Mouse (Mus musculus) thymus, adult 2 months (tissue): ENCODE results near the gene Cdh15. TPM values are rescaled to one million over a fixed set of nuclear protein-coding genes. Genes with fewer than 3 reads are reported as not detected.
A peak's percentile ranks its signal among the peaks of the same experiment; 100 is the strongest.

Source experiments
- DNase-seq: peaks from one replicate; pipeline ENCODE4 v3.0.0; 2021
- H3K27ac ChIP-seq: fragments of 200-500 bp; 2 replicates; pipeline ENCODE4 v1.5.1; 2012; ENCODE audit warnings: low read length, control low read depth; ENCODE audit not compliant: control insufficient read depth, insufficient read depth
- H3K27me3 ChIP-seq: fragments of 200-500 bp; 2 replicates; pipeline ENCODE4 v1.6.1; 2012; ENCODE audit warnings: mild to moderate bottlenecking, low read length, moderate library complexity, mixed read lengths; ENCODE audit not compliant: control insufficient read depth, insufficient read depth
- H3K36me3 ChIP-seq: fragments of 200-500 bp; 2 replicates; pipeline ENCODE4 v1.6.1; 2012; ENCODE audit warnings: mild to moderate bottlenecking, low read length, moderate library complexity; ENCODE audit not compliant: control insufficient read depth, insufficient read depth
- H3K4me1 ChIP-seq: fragments of 200-500 bp; replicated peaks from 2 replicates; pipeline ENCODE4 v1.6.1; 2012; ENCODE audit warnings: low read length; ENCODE audit not compliant: control insufficient read depth, insufficient read depth
- H3K4me3 ChIP-seq: fragments of 200-500 bp; 2 replicates; pipeline ENCODE4 v1.5.1; 2012; ENCODE audit warnings: mild to moderate bottlenecking, low read length, control low read depth, moderate library complexity; ENCODE audit not compliant: control insufficient read depth, insufficient read depth
- CTCF ChIP-seq: fragments of 200-500 bp; IDR thresholded peaks from 2 replicates; pipeline ENCODE4 v1.5.1; 2012; ENCODE audit warnings: mild to moderate bottlenecking, control low read depth, low read length, moderate library complexity, borderline replicate concordance; ENCODE audit not compliant: control insufficient read depth, poor library complexity, insufficient read depth; ENCODE audit errors: extremely low read depth
- POLR2A ChIP-seq: fragments of 200-500 bp; IDR thresholded peaks from 2 replicates; pipeline ENCODE4 v1.6.1; 2012; ENCODE audit warnings: mild to moderate bottlenecking, low read length, control low read depth, moderate library complexity; ENCODE audit not compliant: control insufficient read depth, poor library complexity, insufficient read depth; ENCODE audit errors: extremely low read depth
- WGBS: fragments of 180-500 bp; shearing (Covaris S2); methylation state at CpG from one replicate; pipeline ENCODE4 v1.1.7; 2018; 5-methylcytosine and 5-hydroxymethylcytosine counted together
- polyA plus RNA-seq: library from polyadenylated mRNA; depleted of rRNA; stranded (reverse); fragments of >200 nt; gene quantifications from 2 replicates; pipeline ENCODE4 v1.2.3, GENCODE M21; 2012; rRNA removed

Gene Cdh15
- polyA plus RNA-seq, 1 experiment: 0.11 TPM

GRCm38 (mm10) chr8:122906463-122907021 lies 58.8 kb downstream of the Cdh15 start:
- no peaks in the 10 kb centered on the region for H3K27me3 ChIP-seq
- DNase-seq: peak; percentile 84
- no peak for TF ChIP-seq CTCF
- TF ChIP-seq POLR2A: no peak
- H3K36me3 ChIP-seq: peaks cover 15% of the 10 kb centered on the region
- no peaks in the 10 kb centered on the region for H3K4me1 ChIP-seq
- no peak overlapping the region for H3K4me3 ChIP-seq
- no peak overlapping the region for H3K27ac ChIP-seq
- 25% methylated on average over 6 of the region's 6 CpGs for WGBS

GRCm38 (mm10) chr8:122912150-122912549 lies 64.4 kb downstream of the Cdh15 start:
- no peak for DNase-seq
- no peak overlapping the region for H3K4me3 ChIP-seq
- no peak overlapping the region for H3K27ac ChIP-seq
- 19% methylated on average over 3 of the region's 3 CpGs for WGBS
- peaks cover 18% of the 10 kb centered on the region for H3K4me1 ChIP-seq
- TF ChIP-seq POLR2A (no peak), CTCF (no peak)
- H3K36me3 ChIP-seq: peaks cover 24% of the 10 kb centered on the region
- H3K27me3 ChIP-seq: no peaks in the 10 kb centered on the region

GRCm38 (mm10) chr8:122912871-122913270 lies 65.1 kb downstream of the Cdh15 start:
- 91% methylated on average over 4 of the region's 4 CpGs for WGBS
- DNase-seq: no peak
- H3K36me3 ChIP-seq: peaks cover 17% of the 10 kb centered on the region
- no peak overlapping the region for H3K4me3 ChIP-seq
- no peak overlapping the region for H3K27ac ChIP-seq
- H3K4me1 ChIP-seq: peaks cover 25% of the 10 kb centered on the region
- TF ChIP-seq CTCF (no peak), POLR2A (no peak)
- no peaks in the 10 kb centered on the region for H3K27me3 ChIP-seq

GRCm38 (mm10) chr8:122916766-122917165 lies 69.0 kb downstream of the Cdh15 start:
- Histone ChIP-seq H3K4me1 (peaks cover 47% of the 10 kb centered on the region), H3K27ac (no peak overlapping the region), H3K36me3 (peaks cover 10% of the 10 kb centered on the region), H3K27me3 (no peaks in the 10 kb centered on the region), H3K4me3 (no peak overlapping the region)
- WGBS: 7% methylated on average over 3 of the region's 3 CpGs
- DNase-seq: no peak
- no peak for TF ChIP-seq POLR2A
- no peak for TF ChIP-seq CTCF

Other genes with a start within 250 kb of the Cdh15 start
- 15.6 and 19.2 TPM in 2 replicates for gene Galns, start 236.5 kb upstream of the Cdh15 start, polyA plus RNA-seq
- gene Trappc2l, start 236.3 kb upstream of the Cdh15 start, polyA plus RNA-seq: 104 and 133 TPM in 2 replicates
- 0.20 and 0.42 TPM in 2 replicates for gene Pabpn1l, start 225.2 kb upstream of the Cdh15 start, polyA plus RNA-seq
- gene Cbfa2t3, start 148.9 kb upstream of the Cdh15 start, polyA plus RNA-seq: 62.3 and 76.8 TPM in 2 replicates
- gene Acsf3, start 72.5 kb upstream of the Cdh15 start, polyA plus RNA-seq: 17.5 and 19.6 TPM in 2 replicates
- gene Ankrd11, start 194.3 kb downstream of the Cdh15 start, polyA plus RNA-seq: 118 and 145 TPM in 2 replicates
- 126 and 145 TPM in 2 replicates for gene Spg7, start 215.0 kb downstream of the Cdh15 start, polyA plus RNA-seq